Mouse (Mus musculus) stomach, embryonic 14.5 days (tissue): ENCODE data around the gene Sort1. TPM values are rescaled to one million over a fixed set of nuclear protein-coding genes. Genes with fewer than 3 reads are reported as not detected.
A peak's percentile ranks its signal among the peaks of the same experiment; 100 is the strongest.

ENCODE experiments used
- ATAC-seq: fragments of 200-750 bp; cut with Nextera tagmentation; 2 replicates; pipeline ENCODE4 v1.8.0; 2017; ENCODE audit warnings: low read depth, moderate TSS enrichment; ENCODE audit not compliant: insufficient number of reproducible peaks, insufficient read depth, low FRiP score
- H3K27ac ChIP-seq: fragments of 300-500 bp; sonication (generic); 2 replicates; pipeline ENCODE4 v1.5.1; 2014; ENCODE audit warnings: mild to moderate bottlenecking, low read length, moderate library complexity, mixed read lengths
- H3K27me3 ChIP-seq: fragments of 300-500 bp; sonication (generic); 2 replicates; pipeline ENCODE4 v1.6.1; 2014; ENCODE audit warnings: low read length, control low read depth, mixed read lengths; ENCODE audit not compliant: control insufficient read depth, insufficient read depth
- H3K36me3 ChIP-seq: fragments of 300-500 bp; sonication (generic); 2 replicates; pipeline ENCODE4 v1.6.1; 2014; ENCODE audit warnings: mild to moderate bottlenecking, control low read depth, low read length, moderate library complexity, mixed read lengths; ENCODE audit not compliant: control insufficient read depth, insufficient read depth
- H3K4me1 ChIP-seq: fragments of 300-500 bp; sonication (generic); 2 replicates; pipeline ENCODE4 v1.6.1; 2014; ENCODE audit warnings: low read length, control low read depth, mixed read lengths; ENCODE audit not compliant: control insufficient read depth, insufficient read depth
- H3K4me2 ChIP-seq: fragments of 300-500 bp; sonication (generic); replicated peaks from 2 replicates; pipeline ENCODE4 v1.6.1; 2014; ENCODE audit warnings: low read depth, low read length, control low read depth
- H3K4me3 ChIP-seq: fragments of 300-500 bp; sonication (generic); 2 replicates; pipeline ENCODE4 v1.5.1; 2014; ENCODE audit warnings: low read depth, low read length, control low read depth
- H3K9ac ChIP-seq: fragments of 300-500 bp; sonication (generic); replicated peaks from 2 replicates; pipeline ENCODE4 v1.6.1; 2014; ENCODE audit warnings: low read depth, mild to moderate bottlenecking, control low read depth, low read length, moderate library complexity, mixed read lengths
- H3K9me3 ChIP-seq: fragments of 300-500 bp; sonication (generic); 2 replicates; pipeline ENCODE4 v1.6.1; 2016; ENCODE audit warnings: low read depth, low read length, control low read depth; ENCODE audit not compliant: control insufficient read depth
- WGBS: fragments of 180-500 bp; shearing (Covaris S2); extraction: QIAGEN DNeasy Blood & Tissue Kit; methylation state at CpG from one replicate; pipeline ENCODE4 v1.1.7; 2014; 5-methylcytosine and 5-hydroxymethylcytosine counted together
- polyA plus RNA-seq: library from polyadenylated mRNA; unstranded; fragments of >200 nt; fragmentation: Nextera tagmentation; extraction: Ambion mirVana; gene quantifications from 2 replicates; pipeline ENCODE4 v1.2.1, GENCODE M21; 2014

The Sort1 gene
- polyA plus RNA-seq, 1 experiment from 2014 or later = 12.3 TPM

GRCm38 (mm10) chr3:108360894-108361293, 77.0 kb downstream of the Sort1 start:
- Histone ChIP-seq H3K4me3 (no peak overlapping the region), H3K36me3 (peaks cover 5% of the 10 kb centered on the region; the same call in 1 of the 2 replicates), H3K9ac (no peak overlapping the region), H3K4me1 (no peaks in the 10 kb centered on the region), H3K27ac (no peak overlapping the region), H3K4me2 (no peak overlapping the region), H3K27me3 (no peaks in the 10 kb centered on the region), H3K9me3 (no peaks in the 10 kb centered on the region)
- ATAC-seq = 0 out of 2 replicates have a peak, but pooled peaks have one; percentile 19
- WGBS = 14% methylated on average over 7 of the region's 7 CpGs

- no peak overlapping the region for H3K9ac ChIP-seq
- WGBS = 61% methylated on average over 3 of the region's 3 CpGs
- H3K4me3 ChIP-seq = no peak overlapping the region
- no peak for ATAC-seq
- H3K27me3 ChIP-seq = no peaks in the 10 kb centered on the region
- H3K36me3 ChIP-seq = no peaks in the 10 kb centered on the region
- H3K27ac ChIP-seq = no peak overlapping the region
- no peak overlapping the region for H3K4me2 ChIP-seq
- no peaks in the 10 kb centered on the region for H3K4me1 ChIP-seq
- H3K9me3 ChIP-seq = no peaks in the 10 kb centered on the region
Measured at GRCm38 (mm10) chr3:108363626-108364025, 79.7 kb downstream of the Sort1 start.

GRCm38 (mm10) chr3:108364270-108364995, 80.6 kb downstream of the Sort1 start, which contains the start of gene Mybphl:
Gene Mybphl (plus strand): TSS chr3:108364911.
- 62% methylated on average over 9 of the region's 9 CpGs for WGBS

GRCm38 (mm10) chr3:108367173-108367572, 83.3 kb downstream of the Sort1 start:
- H3K36me3 ChIP-seq = no peaks in the 10 kb centered on the region
- WGBS = 54% methylated on average over 9 of the region's 9 CpGs
- no peak overlapping the region for H3K27ac ChIP-seq
- 0 out of 2 replicates have a peak overlapping the region, but pooled peaks have one; percentile 10 for H3K4me2 ChIP-seq
- no peak for ATAC-seq
- H3K9ac ChIP-seq = no peak overlapping the region
- H3K27me3 ChIP-seq = no peaks in the 10 kb centered on the region
- H3K4me1 ChIP-seq = no peaks in the 10 kb centered on the region
- no peak overlapping the region for H3K4me3 ChIP-seq
- no peaks in the 10 kb centered on the region for H3K9me3 ChIP-seq

More at GRCm38 (mm10) chr3:108364270-108364995, 80.6 kb downstream of the Sort1 start, which contains the start of gene Mybphl:
- H3K4me3 ChIP-seq = no peak within 1 kb of the TSS
- H3K36me3 ChIP-seq = no peaks in the 10 kb centered on the region
- no peak for ATAC-seq
- no peaks in the 10 kb centered on the region for H3K4me1 ChIP-seq
- no peaks in the 10 kb centered on the region for H3K9me3 ChIP-seq
- H3K27ac ChIP-seq = no peak within 1 kb of the TSS
- H3K27me3 ChIP-seq = no peaks in the 10 kb centered on the region
- no peak within 1 kb of the TSS for H3K4me2 ChIP-seq
- no peak within 1 kb of the TSS for H3K9ac ChIP-seq

- 69% methylated on average over 3 of the region's 3 CpGs for WGBS
- H3K27me3 ChIP-seq = no peaks in the 10 kb centered on the region
Measured at GRCm38 (mm10) chr3:108367828-108368227, 83.9 kb downstream of the Sort1 start.

GRCm38 (mm10) chr3:108368721-108369120, 84.8 kb downstream of the Sort1 start:
- H3K36me3 ChIP-seq = no peaks in the 10 kb centered on the region
- H3K9ac ChIP-seq = no peak overlapping the region
- H3K4me2 ChIP-seq = no peak overlapping the region
- no peak overlapping the region for H3K27ac ChIP-seq
- H3K9me3 ChIP-seq = no peaks in the 10 kb centered on the region
- H3K27me3 ChIP-seq = no peaks in the 10 kb centered on the region
- WGBS = 78% methylated on average over 5 of the region's 5 CpGs
- no peaks in the 10 kb centered on the region for H3K4me1 ChIP-seq
- ATAC-seq = no peak
- no peak overlapping the region for H3K4me3 ChIP-seq

More at GRCm38 (mm10) chr3:108367828-108368227, 83.9 kb downstream of the Sort1 start:
- no peak overlapping the region for H3K9ac ChIP-seq
- no peak overlapping the region for H3K4me2 ChIP-seq
- no peaks in the 10 kb centered on the region for H3K36me3 ChIP-seq
- H3K9me3 ChIP-seq = no peaks in the 10 kb centered on the region
- H3K4me3 ChIP-seq = no peak overlapping the region
- H3K27ac ChIP-seq = no peak overlapping the region
- no peaks in the 10 kb centered on the region for H3K4me1 ChIP-seq
- no peak for ATAC-seq

GRCm38 (mm10) chr3:108372274-108372673, 88.4 kb downstream of the Sort1 start:
- no peak overlapping the region for H3K27ac ChIP-seq
- WGBS = 64% methylated on average over 3 of the region's 3 CpGs
- H3K4me2 ChIP-seq = no peak overlapping the region
- ATAC-seq = no peak
- H3K27me3 ChIP-seq = no peaks in the 10 kb centered on the region
- H3K9ac ChIP-seq = no peak overlapping the region
- no peak overlapping the region for H3K4me3 ChIP-seq
- H3K9me3 ChIP-seq = no peaks in the 10 kb centered on the region
- H3K4me1 ChIP-seq = no peaks in the 10 kb centered on the region
- no peaks in the 10 kb centered on the region for H3K36me3 ChIP-seq

- Histone ChIP-seq H3K27ac (no peak overlapping the region), H3K9me3 (no peaks in the 10 kb centered on the region), H3K4me3 (no peak overlapping the region), H3K9ac (no peak overlapping the region), H3K4me1 (no peaks in the 10 kb centered on the region), H3K27me3 (no peaks in the 10 kb centered on the region), H3K36me3 (no peaks in the 10 kb centered on the region), H3K4me2 (no peak overlapping the region)
- WGBS = 37% methylated on average over 3 of the region's 3 CpGs
- ATAC-seq = no peak
Measured at GRCm38 (mm10) chr3:108372691-108373090, 88.8 kb downstream of the Sort1 start.
